Mouse (Mus musculus) testis, adult 2 months (tissue): ENCODE measurements around the gene Rtn1. TPM values are rescaled to one million over a fixed set of nuclear protein-coding genes. Genes with fewer than 3 reads are reported as not detected.

ENCODE experiments used
- H3K27ac ChIP-seq: fragments of 200-500 bp; 2 replicates; pipeline ENCODE4 v1.5.1; 2012; ENCODE audit warnings: low read depth, low read length; ENCODE audit not compliant: control insufficient read depth, insufficient read depth
- H3K27me3 ChIP-seq: fragments of 200-500 bp; 2 replicates; pipeline ENCODE4 v1.6.1; 2012; ENCODE audit warnings: mild to moderate bottlenecking, low read length, moderate library complexity; ENCODE audit not compliant: control insufficient read depth, insufficient read depth
- H3K36me3 ChIP-seq: fragments of 200-500 bp; 2 replicates; pipeline ENCODE4 v1.6.1; 2012; ENCODE audit warnings: mild to moderate bottlenecking, low read length; ENCODE audit not compliant: control insufficient read depth, insufficient read depth
- H3K4me1 ChIP-seq: fragments of 200-500 bp; 2 replicates; pipeline ENCODE4 v1.6.1; 2012; ENCODE audit warnings: low read length; ENCODE audit not compliant: control insufficient read depth, insufficient read depth
- H3K4me3 ChIP-seq: fragments of 200-500 bp; 2 replicates; pipeline ENCODE4 v1.5.1; 2012; ENCODE audit warnings: low read depth, mild to moderate bottlenecking, low read length, moderate library complexity, mixed read lengths; ENCODE audit not compliant: control insufficient read depth
- CTCF ChIP-seq: fragments of 200-500 bp; IDR thresholded peaks from 2 replicates; pipeline ENCODE4 v1.5.1; 2012; ENCODE audit warnings: low read depth, mild to moderate bottlenecking, inconsistent platforms, low read length, moderate library complexity; ENCODE audit not compliant: control insufficient read depth, insufficient read depth, insufficient replicate concordance
- POLR2A ChIP-seq: fragments of 200-500 bp; IDR thresholded peaks from 2 replicates; pipeline ENCODE4 v1.6.1; 2012; ENCODE audit warnings: low read depth, mild to moderate bottlenecking, inconsistent platforms, low read length, moderate library complexity; ENCODE audit not compliant: control insufficient read depth
- polyA plus RNA-seq: library from polyadenylated mRNA; depleted of rRNA; stranded (reverse); fragments of >200 nt; gene quantifications from 2 replicates; pipeline ENCODE4 v1.2.3, GENCODE M21; 2012

Gene Rtn1
- polyA plus RNA-seq, 1 experiment = 30.8 TPM

DNA sequence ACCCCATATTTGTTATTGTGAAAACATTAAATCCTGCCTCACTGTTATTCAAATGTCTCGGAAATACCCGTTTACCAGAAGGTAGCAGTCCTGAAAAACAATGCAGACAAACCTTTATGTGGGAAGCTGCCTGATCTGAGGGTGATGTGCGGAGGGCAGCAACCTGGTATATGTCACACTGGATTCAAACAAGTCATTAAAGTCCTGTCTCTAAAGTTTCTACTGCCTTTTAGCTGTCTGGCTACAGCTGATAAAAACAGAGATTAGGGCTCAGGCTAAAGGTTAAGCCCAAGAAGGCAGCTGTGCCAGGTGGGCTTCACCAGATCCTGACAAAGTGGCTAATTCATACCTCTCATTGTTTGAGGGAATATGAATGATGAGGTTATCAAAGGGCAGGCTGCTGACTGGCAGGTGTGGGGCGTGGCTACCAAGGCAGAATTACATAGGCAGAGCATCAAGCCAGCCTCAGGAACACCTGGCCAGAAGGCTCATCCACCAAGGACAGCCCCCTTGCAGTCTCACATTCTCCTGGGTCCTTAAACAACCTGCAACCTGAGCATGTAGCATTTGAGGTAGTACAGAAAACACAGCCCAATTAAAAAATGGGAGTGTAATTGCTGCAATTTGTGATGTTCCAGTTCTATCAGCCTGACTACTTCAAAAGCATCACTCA is 121.4 kb downstream of the Rtn1 start:
- H3K27ac ChIP-seq = no peak overlapping the region

DNA sequence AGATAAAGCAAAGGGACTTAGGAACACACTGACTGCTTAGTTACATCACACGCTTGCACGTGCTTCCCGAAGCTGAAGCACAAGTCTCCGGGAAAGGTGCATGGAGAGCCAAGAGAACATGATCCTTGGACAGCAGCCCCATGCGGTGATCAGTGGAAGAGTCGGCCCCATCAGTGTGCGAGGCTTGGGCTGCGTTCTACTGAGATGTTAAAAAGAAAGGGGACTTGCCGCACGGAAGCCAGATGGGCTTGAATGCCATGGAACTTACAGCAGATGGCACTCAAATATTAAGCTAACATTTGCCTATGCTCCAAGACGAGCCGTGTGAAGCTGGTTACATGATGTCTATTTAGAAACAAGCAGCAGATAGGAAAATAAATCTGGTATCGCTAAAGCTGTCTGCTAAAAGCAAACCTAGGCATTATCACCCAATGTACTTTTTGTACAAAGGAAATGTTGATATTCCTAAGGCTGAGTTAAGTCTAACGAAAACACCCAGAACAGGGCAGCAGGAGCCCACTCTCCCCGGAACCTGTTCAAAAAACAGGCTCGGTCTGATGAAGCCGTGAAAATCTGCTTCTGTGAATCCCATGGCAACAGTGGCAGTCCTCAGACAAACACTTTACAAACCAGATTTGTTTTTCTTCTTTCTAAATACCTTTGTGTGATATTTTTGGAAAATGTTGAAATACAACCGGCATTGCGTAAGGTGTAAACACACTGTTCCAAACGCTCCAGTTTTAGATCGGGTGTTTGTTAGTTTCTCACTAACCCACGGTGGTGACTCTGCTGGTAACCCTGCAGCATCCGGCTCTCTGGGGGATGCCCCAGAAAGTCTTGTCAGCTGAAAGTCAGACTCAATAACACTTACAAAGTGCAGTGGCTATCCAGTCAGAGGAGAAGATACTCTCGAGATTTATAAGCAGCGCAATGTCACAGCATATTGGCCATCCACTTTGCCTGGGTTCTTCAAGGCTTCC is 123.2 kb downstream of the Rtn1 start:
- Histone ChIP-seq H3K4me3 (no peak overlapping the region), H3K27me3 (no peaks in the 10 kb centered on the region), H3K27ac (no peak overlapping the region), H3K4me1 (no peaks in the 10 kb centered on the region), H3K36me3 (no peaks in the 10 kb centered on the region)
- TF ChIP-seq POLR2A = no peak
- no peak for TF ChIP-seq CTCF

More for the DNA sequence above, 121.4 kb downstream of the Rtn1 start:
- no peaks in the 10 kb centered on the region for H3K4me1 ChIP-seq
- H3K27me3 ChIP-seq = no peaks in the 10 kb centered on the region
- H3K36me3 ChIP-seq = no peaks in the 10 kb centered on the region
- TF ChIP-seq POLR2A (no peak), CTCF (no peak)
- no peak overlapping the region for H3K4me3 ChIP-seq

DNA sequence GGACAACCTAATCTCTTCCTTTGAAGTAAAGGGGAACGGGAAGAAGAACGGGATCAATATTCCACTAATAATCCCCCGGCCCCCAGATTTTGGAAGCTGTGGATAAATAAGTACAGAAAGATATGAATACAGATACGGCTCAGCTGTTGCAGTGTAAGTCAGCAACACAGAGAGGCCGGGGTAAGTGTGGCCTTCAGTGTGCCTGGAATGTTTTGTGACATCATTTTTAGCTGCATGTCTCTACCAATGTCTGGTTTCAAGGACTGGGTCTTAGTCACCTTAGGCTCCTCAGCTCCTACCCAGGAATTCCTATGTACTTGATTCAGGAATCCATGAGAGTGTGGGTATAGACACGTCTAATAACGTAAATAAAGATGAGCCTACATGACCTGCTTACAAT is 124.3 kb downstream of the Rtn1 start:
- Histone ChIP-seq H3K4me3 (no peak overlapping the region), H3K27ac (no peak overlapping the region), H3K36me3 (no peaks in the 10 kb centered on the region), H3K27me3 (no peaks in the 10 kb centered on the region), H3K4me1 (no peaks in the 10 kb centered on the region)
- no peak for TF ChIP-seq POLR2A
- TF ChIP-seq CTCF = no peak

DNA sequence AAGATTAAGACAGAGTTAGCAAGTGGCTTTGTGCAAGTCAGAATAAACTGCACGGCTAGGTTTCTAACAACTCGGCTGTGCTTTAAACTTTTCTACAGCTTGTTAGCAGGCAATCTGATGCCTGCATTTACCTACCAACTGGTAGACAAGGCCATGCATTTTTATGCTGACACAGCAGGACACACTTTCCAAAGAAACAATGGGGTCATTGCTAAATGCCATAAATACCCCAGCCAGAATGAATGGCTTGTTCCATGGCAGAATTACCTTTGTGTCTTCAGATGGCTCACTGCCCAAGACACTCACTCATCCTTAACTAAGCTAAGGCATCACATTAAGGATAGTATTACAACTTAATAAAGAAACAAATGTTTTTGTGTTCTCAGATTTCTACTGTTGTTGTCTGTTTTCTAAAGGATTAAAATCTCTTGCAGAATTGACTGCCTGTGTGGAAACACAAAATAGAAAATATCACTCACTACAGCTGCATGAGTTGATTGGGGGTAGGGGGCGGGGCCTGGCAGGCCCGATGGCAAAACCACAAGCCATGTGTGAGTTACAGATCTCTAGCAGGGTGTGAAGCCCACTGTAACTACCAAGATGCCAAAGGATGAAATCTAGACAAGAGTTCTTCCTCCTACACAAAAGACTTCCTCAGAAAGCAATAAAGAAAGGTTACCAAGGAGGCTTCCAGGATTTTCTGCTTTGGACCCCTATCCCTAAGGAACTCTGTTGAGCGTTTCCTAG is 129.6 kb downstream of the Rtn1 start:
- H3K4me1 ChIP-seq = no peaks in the 10 kb centered on the region
- H3K27me3 ChIP-seq = no peaks in the 10 kb centered on the region
- H3K4me3 ChIP-seq = no peak overlapping the region
- no peak for TF ChIP-seq POLR2A
- no peak for TF ChIP-seq CTCF
- H3K27ac ChIP-seq = no peak overlapping the region
- H3K36me3 ChIP-seq = no peaks in the 10 kb centered on the region

DNA sequence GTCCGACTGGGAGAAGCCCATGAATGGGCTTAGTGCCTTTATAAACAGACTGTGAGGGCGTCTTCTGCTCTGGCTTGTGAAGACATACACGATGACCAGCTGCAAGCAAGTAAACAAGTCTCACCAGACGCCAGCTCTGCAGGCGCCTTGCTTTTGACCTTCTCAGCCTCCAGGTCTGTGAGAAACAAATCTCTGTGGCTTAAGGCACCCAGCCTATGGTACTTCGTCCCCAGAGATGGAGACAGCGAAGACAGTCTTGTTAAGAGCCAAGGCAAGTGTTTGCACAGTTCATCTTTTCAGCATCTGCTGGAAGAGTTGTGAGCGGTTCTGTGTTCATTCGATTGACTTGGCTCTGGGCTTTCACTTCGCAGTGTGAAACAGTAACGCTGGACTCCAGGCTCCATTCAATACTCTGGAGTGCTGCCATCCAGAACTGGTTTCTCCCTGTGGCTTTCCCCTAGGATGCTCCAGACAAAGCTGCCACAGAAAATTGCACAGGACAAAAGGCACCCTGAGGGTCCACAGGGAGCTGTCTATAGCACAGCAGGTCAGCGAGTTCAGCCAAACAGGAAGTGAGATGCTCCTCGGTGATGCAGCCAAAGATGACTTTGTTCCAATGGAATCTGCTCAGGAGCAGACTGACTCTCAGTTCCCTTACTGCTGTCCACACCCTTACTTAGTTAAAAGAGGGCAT is 135.0 kb downstream of the Rtn1 start:
- TF ChIP-seq POLR2A (no peak), CTCF (no peak)
- Histone ChIP-seq H3K27ac (no peak overlapping the region), H3K4me1 (no peaks in the 10 kb centered on the region), H3K36me3 (no peaks in the 10 kb centered on the region), H3K27me3 (no peaks in the 10 kb centered on the region), H3K4me3 (no peak overlapping the region)

DNA sequence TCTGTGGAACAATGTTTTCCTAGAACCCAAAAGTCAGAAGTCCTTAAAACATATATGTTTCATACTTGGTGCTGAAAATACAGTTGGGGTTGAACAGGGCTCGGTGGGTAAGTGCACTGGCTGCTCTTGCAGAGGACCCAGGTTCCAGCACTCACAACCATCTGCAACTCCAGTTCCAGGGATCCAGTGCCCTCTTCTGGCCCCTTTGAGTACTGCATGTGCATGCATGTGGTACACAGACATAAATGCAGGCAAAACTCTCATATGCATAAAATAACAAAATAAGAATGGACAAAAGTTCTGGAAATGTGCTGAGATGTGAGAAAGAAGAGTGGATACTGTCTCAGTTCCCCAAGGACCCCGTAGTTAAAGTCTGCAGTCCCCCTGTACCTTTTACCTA is 141.2 kb downstream of the Rtn1 start:
- TF ChIP-seq CTCF (peak; percentile 47; the same call in 1 of the 2 replicates), POLR2A (no peak)
- Histone ChIP-seq H3K27me3 (no peaks in the 10 kb centered on the region), H3K4me1 (no peaks in the 10 kb centered on the region), H3K36me3 (no peaks in the 10 kb centered on the region), H3K27ac (no peak overlapping the region), H3K4me3 (no peak overlapping the region)
